Mouse (Mus musculus): Measurements from ENCODE around the gene Glipr1.
A peak's percentile ranks its signal among the peaks of the same experiment; 100 is the strongest.

Gene Glipr1

GRCm38 (mm10) chr10:111966394-111966793 is 36.0 kb downstream of the Glipr1 start:
- no peak for DNase-seq (ENCODE audit: low read depth, low spot score)

- no peak for DNase-seq (ENCODE audit: low read depth, low spot score)
Observed at GRCm38 (mm10) chr10:111960459-111960858, 42.0 kb downstream of the Glipr1 start.

GRCm38 (mm10) chr10:111959353-111959752 is 43.1 kb downstream of the Glipr1 start:
- no peak for DNase-seq (ENCODE audit: low read depth, low spot score)

GRCm38 (mm10) chr10:111958046-111958421 is 44.4 kb downstream of the Glipr1 start:
- DNase-seq (ENCODE audit: low read depth, low spot score): no peak

- peak; percentile 78 for DNase-seq (ENCODE audit: low read depth, low spot score)
Observed at GRCm38 (mm10) chr10:111957271-111958045, 45.0 kb downstream of the Glipr1 start.

- no peak for DNase-seq (ENCODE audit: low read depth, low spot score)
Observed at GRCm38 (mm10) chr10:111955836-111956235, 46.6 kb downstream of the Glipr1 start.

GRCm38 (mm10) chr10:111949008-111949407 is 53.4 kb downstream of the Glipr1 start:
- DNase-seq (ENCODE audit: low read depth, low spot score): no peak

- no peak for DNase-seq (ENCODE audit: low read depth, low spot score)
Observed at GRCm38 (mm10) chr10:111948041-111948440, 54.4 kb downstream of the Glipr1 start.

- no peak for DNase-seq (ENCODE audit: low read depth, low spot score)
Observed at GRCm38 (mm10) chr10:111945563-111945962, 56.9 kb downstream of the Glipr1 start.

- no peak for DNase-seq (ENCODE audit: low read depth, low spot score)
Observed at GRCm38 (mm10) chr10:111943026-111943425, 59.4 kb downstream of the Glipr1 start.

- DNase-seq (ENCODE audit: low read depth, low spot score): no peak
Observed at GRCm38 (mm10) chr10:111937146-111937534, 65.3 kb downstream of the Glipr1 start.

GRCm38 (mm10) chr10:111936491-111937145 is 65.8 kb downstream of the Glipr1 start:
- DNase-seq (ENCODE audit: low read depth, low spot score): no peak

GRCm38 (mm10) chr10:111936021-111936420 is 66.4 kb downstream of the Glipr1 start:
- no peak for DNase-seq (ENCODE audit: low read depth, low spot score)

Data from ES-CJ7 (cell line).